Mouse (Mus musculus) cerebellum, adult 2 months (tissue): ENCODE results near the gene Wwc2.

Experiments used
- CTCF ChIP-seq: fragments of 200-500 bp; IDR thresholded peaks from 2 replicates; pipeline ENCODE4 v1.5.1; 2011; ENCODE audit warnings: low read depth, mild to moderate bottlenecking, control low read depth, low read length, moderate library complexity, borderline replicate concordance; ENCODE audit not compliant: insufficient read depth
- POLR2A ChIP-seq: fragments of 200-500 bp; IDR thresholded peaks from 2 replicates; pipeline ENCODE4 v1.6.1; 2011; ENCODE audit warnings: low read length, control low read depth, borderline replicate concordance; ENCODE audit not compliant: insufficient read depth

DNA sequence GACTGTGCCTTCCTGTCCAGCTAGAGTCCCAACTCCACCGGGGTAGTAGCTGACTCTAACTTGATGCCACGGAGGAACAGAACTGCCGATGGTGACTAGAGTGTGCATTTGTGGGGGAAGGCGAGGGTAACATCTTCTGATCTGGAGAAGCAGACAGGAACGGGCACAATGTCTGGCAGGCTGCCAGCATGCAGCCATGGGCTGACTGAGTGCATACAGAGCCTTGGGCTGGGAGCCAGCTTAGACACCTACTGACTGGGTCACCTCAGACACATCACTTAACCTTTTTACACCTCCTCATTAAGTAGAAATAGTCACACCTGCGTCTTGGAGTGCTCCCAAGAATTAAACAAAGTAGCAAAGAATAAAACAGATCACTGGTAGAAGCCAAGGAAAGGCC, 28.7 kb downstream of the Wwc2 start:
- TF ChIP-seq POLR2A (no peak), CTCF (no peak)
